Mouse (Mus musculus) MEL (cell line): Measurements from ENCODE around the gene Gcc2.

Experiments used
- CTCF ChIP-seq, 3 experiments: IDR thresholded peaks in 2 of 3; conservative IDR thresholded peaks in 1 of 3; 2 replicates each; pipeline ENCODE4 v1.5.1; 2011 to 2012; ENCODE audit warnings: low read length in 3 of 3, low read depth in 2 of 3, mild to moderate bottlenecking in 2 of 3, improper control_type of control experiment in 1 of 3, inconsistent platforms in 1 of 3, mixed read lengths in 1 of 3, moderate library complexity in 1 of 3; ENCODE audit not compliant: control insufficient read depth in 1 of 3, insufficient read depth in 1 of 3, poor library complexity in 1 of 3, severe bottlenecking in 1 of 3
- E2F4 ChIP-seq: IDR thresholded peaks from 2 replicates; pipeline ENCODE4 v1.6.1; 2011; ENCODE audit warnings: low read depth, low read length, improper control_type of control experiment, borderline replicate concordance
- ELF1 ChIP-seq: IDR thresholded peaks from 2 replicates; pipeline ENCODE4 v1.6.1; 2014; ENCODE audit warnings: low read depth, mild to moderate bottlenecking, inconsistent platforms, low read length, improper control_type of control experiment, moderate library complexity
- ETS1 ChIP-seq: IDR thresholded peaks from 2 replicates; pipeline ENCODE4 v1.6.1; 2012; ENCODE audit warnings: low read depth, mild to moderate bottlenecking, inconsistent platforms, low read length, improper control_type of control experiment, moderate library complexity
- GATA1 ChIP-seq: IDR thresholded peaks from 2 replicates; pipeline ENCODE4 v1.6.1; 2011; ENCODE audit warnings: low read depth, low read length, improper control_type of control experiment
- HCFC1 ChIP-seq: IDR thresholded peaks from 2 replicates; pipeline ENCODE4 v1.6.1; 2012; ENCODE audit warnings: low read depth, mild to moderate bottlenecking, inconsistent platforms, low read length, improper control_type of control experiment, moderate library complexity
- MAX ChIP-seq: IDR thresholded peaks from 2 replicates; pipeline ENCODE4 v1.6.1; 2011; ENCODE audit warnings: low read length, improper control_type of control experiment
- MAZ ChIP-seq: IDR thresholded peaks from 2 replicates; pipeline ENCODE4 v1.6.1; 2012; ENCODE audit warnings: low read depth, mild to moderate bottlenecking, inconsistent platforms, low read length, improper control_type of control experiment
- POLR2A ChIP-seq, 2 experiments: IDR thresholded peaks; 2 replicates each; pipeline ENCODE4 v1.6.1; 2011 to 2012; ENCODE audit warnings: low read length in 2 of 2, mild to moderate bottlenecking in 2 of 2, control low read depth in 1 of 2, improper control_type of control experiment in 1 of 2, low read depth in 1 of 2, moderate library complexity in 1 of 2; ENCODE audit not compliant: control insufficient read depth in 1 of 2, insufficient read depth in 1 of 2, poor library complexity in 1 of 2
- POLR2AphosphoS2 ChIP-seq: IDR thresholded peaks from 2 replicates; pipeline ENCODE4 v1.6.1; 2011; ENCODE audit warnings: low read length, improper control_type of control experiment
- ZC3H11A ChIP-seq: IDR thresholded peaks from 2 replicates; pipeline ENCODE4 v1.6.1; 2012; ENCODE audit warnings: low read depth, mild to moderate bottlenecking, inconsistent platforms, low read length, improper control_type of control experiment
- ZMIZ1 ChIP-seq: IDR thresholded peaks from 2 replicates; pipeline ENCODE4 v1.6.1; 2012; ENCODE audit warnings: low read depth, mild to moderate bottlenecking, inconsistent platforms, low read length, improper control_type of control experiment, moderate library complexity

DNA sequence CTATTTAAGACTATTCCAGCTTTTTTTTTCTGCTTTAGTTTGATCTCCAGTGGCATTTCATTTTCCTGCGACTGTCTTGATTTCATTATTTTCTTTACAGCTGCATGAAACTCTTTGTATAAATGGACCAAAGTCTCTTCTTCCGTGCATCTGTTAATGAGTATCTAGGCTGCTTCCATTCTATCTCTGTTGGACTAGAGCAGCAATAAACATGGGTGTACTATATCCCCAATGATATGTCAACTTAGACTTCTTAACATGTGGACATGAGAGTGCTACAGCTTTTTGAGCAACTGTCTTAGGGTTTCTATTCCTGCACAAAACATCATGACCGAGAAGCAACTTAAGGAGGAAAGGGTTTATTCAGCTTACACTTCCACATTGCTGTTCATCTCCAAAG, 51.6 kb downstream of the Gcc2 start:
- TF ChIP-seq ELF1 (no peak), POLR2A (IDR thresholded peaks at IDR 0.05; ENCODE audit: control insufficient read depth in 1 of 2, insufficient read depth in 1 of 2, low read depth in 1 of 2, low read length in 2 of 2, poor library complexity in 1 of 2) (no peak), ETS1 (no peak), CTCF (IDR thresholded peaks at IDR 0.05 in 2 of 3, conservative IDR thresholded peaks at IDR 0.05 in 1 of 3; ENCODE audit: control insufficient read depth in 1 of 3, insufficient read depth in 1 of 3, low read depth in 2 of 3, low read length in 3 of 3, poor library complexity in 1 of 3, severe bottlenecking in 1 of 3) (no peak), E2F4 (no peak), ZMIZ1 (no peak), ZC3H11A (no peak), GATA1 (no peak), HCFC1 (no peak), MAX (no peak), POLR2AphosphoS2 (no peak), MAZ (no peak)
